Comparison of ENCODE assay signal across 9 mouse cellular contexts in the genomic region with DNA sequence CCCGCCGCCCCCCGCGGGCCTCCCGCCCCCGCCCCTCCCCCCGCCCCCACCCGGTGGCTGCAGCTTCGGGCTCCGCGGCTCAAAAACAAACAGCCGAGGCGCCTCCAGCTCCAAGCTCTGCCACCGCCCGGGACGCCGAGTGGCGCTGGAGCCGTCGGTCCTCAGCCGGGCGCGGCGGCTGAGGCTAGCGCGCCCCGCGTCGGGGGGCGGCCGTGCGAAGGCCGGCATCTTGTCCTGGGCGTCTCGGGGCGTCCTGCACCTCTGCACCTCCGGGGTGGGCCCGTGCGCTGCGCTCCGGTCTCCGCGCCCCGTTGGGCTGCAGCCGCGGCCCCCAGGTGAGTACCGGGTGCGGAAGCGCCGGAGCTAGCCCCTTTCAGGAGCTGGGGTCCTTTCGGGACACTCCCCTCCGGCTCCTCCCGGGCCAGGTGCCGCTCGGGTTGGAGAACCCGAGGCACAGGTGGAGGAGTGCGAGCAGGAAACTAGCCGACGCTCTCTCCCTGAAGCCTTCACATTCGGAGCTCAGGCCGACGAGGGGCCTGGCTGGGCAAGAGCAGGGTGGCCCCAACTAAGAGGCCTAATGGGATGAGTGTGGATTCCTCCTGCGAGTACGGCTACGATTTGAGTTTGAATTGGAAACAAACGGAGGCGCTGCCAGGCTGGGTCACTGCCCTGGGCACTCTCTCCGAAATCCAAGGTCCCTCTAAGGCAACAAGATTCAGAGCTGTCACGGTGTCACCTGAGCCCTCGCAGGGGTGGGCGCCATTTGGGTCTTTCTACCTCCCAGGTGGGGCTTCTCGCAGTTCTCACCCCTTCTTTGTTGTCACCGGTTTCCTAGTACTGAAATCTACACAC. TPM values are rescaled to one million over a fixed set of nuclear protein-coding genes. Genes with fewer than 3 reads are reported as not detected.
A peak's percentile ranks its signal among the peaks of the same experiment; 100 is the strongest.
DNase-seq lines count a peak whose midpoint lies in the region; ATAC-seq lines count a peak whose summit lies in the region.
"Had no signal": no experiment of that assay in that cellular context is flagged by ENCODE, and none has a peak within 500 bp of the region (broad histone marks: within the 10 kb centered on the region; RNA-seq: fewer than 3 reads in every experiment).

No protein-coding gene starts in this region.

- no peaks in the 10 kb centered on the region for H3K9me3 ChIP-seq in embryonic facial prominence, embryonic 13.5 days
- H3K9me3 ChIP-seq in hindbrain, embryonic 16.5 days (ENCODE audit: control insufficient read depth, low read length): no peaks in the 10 kb centered on the region
- H3K9me3 ChIP-seq in midbrain, embryonic 13.5 days: no peaks in the 10 kb centered on the region

- peak overlapping the region; percentile 98 for H3K27ac ChIP-seq in embryonic facial prominence, embryonic 13.5 days
- H3K27ac ChIP-seq in hindbrain, embryonic 16.5 days (ENCODE audit: low read depth, low read length): peak overlapping the region; percentile 79; the same call in 1 of the 2 replicates
- peak overlapping the region; percentile 30 for H3K27ac ChIP-seq in midbrain, embryonic 13.5 days

- H3K9ac ChIP-seq in embryonic facial prominence, embryonic 13.5 days: peak overlapping the region; percentile 92
- peak overlapping the region; percentile 49 for H3K9ac ChIP-seq in hindbrain, embryonic 16.5 days (ENCODE audit: low read depth, low read length)
- H3K9ac ChIP-seq in midbrain, embryonic 13.5 days (replicated peaks): peak overlapping the region; percentile 62

- H3K36me3 ChIP-seq in embryonic facial prominence, embryonic 13.5 days: no peaks in the 10 kb centered on the region
- H3K36me3 ChIP-seq in hindbrain, embryonic 16.5 days (ENCODE audit: control insufficient read depth, insufficient read depth, low read length): no peaks in the 10 kb centered on the region
- no peaks in the 10 kb centered on the region for H3K36me3 ChIP-seq in midbrain, embryonic 13.5 days

- no peak for ATAC-seq in embryonic facial prominence, embryonic 13.5 days (ENCODE audit: insufficient number of reproducible peaks, insufficient read depth, low FRiP score, low TSS enrichment, low read depth)
- ATAC-seq in hindbrain, embryonic 16.5 days: no peak
- ATAC-seq in midbrain, embryonic 13.5 days: no peak
- ATAC-seq in megakaryocyte, adult 5-6 weeks (ENCODE audit: poor library complexity, severe bottlenecking): no peak

- H3K4me2 ChIP-seq in embryonic facial prominence, embryonic 13.5 days: peak overlapping the region; percentile 83
- H3K4me2 ChIP-seq in hindbrain, embryonic 16.5 days (ENCODE audit: low read length): peak overlapping the region; percentile 61
- peak overlapping the region; percentile 76 for H3K4me2 ChIP-seq in midbrain, embryonic 13.5 days (replicated peaks)

- under 1% methylated on average over 63 of the region's 73 CpGs for WGBS in embryonic facial prominence, embryonic 13.5 days
- 1% methylated on average over 50 of the region's 73 CpGs for WGBS in hindbrain, embryonic 16.5 days
- WGBS in midbrain, embryonic 13.5 days: under 1% methylated on average over 61 of the region's 73 CpGs

- H3K4me3 ChIP-seq in embryonic facial prominence, embryonic 13.5 days: peak overlapping the region; percentile 75
- H3K4me3 ChIP-seq in hindbrain, embryonic 16.5 days (ENCODE audit: low read length): peak overlapping the region; percentile 49
- peak overlapping the region; percentile 50 for H3K4me3 ChIP-seq in midbrain, embryonic 13.5 days (replicated peaks)

- DNase-seq in adrenal gland, postnatal 10 days: peak; percentile 20
- DNase-seq in adrenal gland, postnatal 4 days (ENCODE audit: low spot score in 2 of 2): no peak
- no peak for DNase-seq in left cerebral cortex, adult 18-20 months (ENCODE audit: low spot score in 2 of 2)
- DNase-seq in gastrocnemius, postnatal 10 days: no peak

- peaks cover 61% of the 10 kb centered on the region for H3K4me1 ChIP-seq in embryonic facial prominence, embryonic 13.5 days
- H3K4me1 ChIP-seq in hindbrain, embryonic 16.5 days (ENCODE audit: control insufficient read depth, insufficient read depth, low read depth, low read length): peaks cover 16% of the 10 kb centered on the region
- H3K4me1 ChIP-seq in midbrain, embryonic 13.5 days (replicated peaks): peaks cover 63% of the 10 kb centered on the region

- peaks cover 89% of the 10 kb centered on the region for H3K27me3 ChIP-seq in embryonic facial prominence, embryonic 13.5 days
- peaks cover 52% of the 10 kb centered on the region for H3K27me3 ChIP-seq in hindbrain, embryonic 16.5 days (replicated peaks; ENCODE audit: control insufficient read depth, insufficient read depth, low read length)
- H3K27me3 ChIP-seq in midbrain, embryonic 13.5 days: peaks cover 95% of the 10 kb centered on the region

RNA-seq across cellular contexts. Expression of gene Prdm16, which starts 1.0 kb away (rescaled TPM):
- 10 to 100 TPM in 1 of 2 experiments, 1 to 10 TPM in 1; 9.0 to 17.8 TPM for total RNA-seq in adrenal gland, postnatal 10 days (2021)
- total RNA-seq in adrenal gland, postnatal 4 days (2021): 10 to 100 TPM; 10.3 to 17.3 TPM
- polyA plus RNA-seq in embryonic facial prominence, embryonic 13.5 days (2015; fragmentation: Nextera tagmentation; extraction: Ambion mirVana): 39.0 and 46.0 TPM in 2 replicates
- polyA plus RNA-seq in hindbrain, embryonic 16.5 days (2015; fragmentation: Nextera tagmentation; extraction: Ambion mirVana): 12.6 and 14.3 TPM in 2 replicates
- polyA plus RNA-seq in midbrain, embryonic 13.5 days (2015; fragmentation: Nextera tagmentation; extraction: Ambion mirVana): 8.7 and 12.5 TPM in 2 replicates
- total RNA-seq in left cerebral cortex, adult 18-20 months (2021): 1 to 10 TPM; 8.3 to 8.8 TPM
- 0.85 and 1.0 TPM in 2 replicates for total RNA-seq in megakaryocyte, adult 5-6 weeks (2015)
- total RNA-seq in megakaryocyte, adult 5-6 weeks (2017): 0.73 and 2.4 TPM in 2 replicates
- total RNA-seq in gastrocnemius, postnatal 10 days (2021): 1 to 10 TPM; 2.7 to 4.1 TPM

RNA-seq across cellular contexts. Expression of gene Actrt2, which starts 30.0 kb away (rescaled TPM):
- not detected for total RNA-seq in adrenal gland, postnatal 10 days (2021)
- not detected for total RNA-seq in adrenal gland, postnatal 4 days (2021)
- polyA plus RNA-seq in embryonic facial prominence, embryonic 13.5 days (2015; fragmentation: Nextera tagmentation; extraction: Ambion mirVana): not detected in 2 replicates
- polyA plus RNA-seq in hindbrain, embryonic 16.5 days (2015; fragmentation: Nextera tagmentation; extraction: Ambion mirVana): not detected in 2 replicates
- not detected in 2 replicates for polyA plus RNA-seq in midbrain, embryonic 13.5 days (2015; fragmentation: Nextera tagmentation; extraction: Ambion mirVana)
- total RNA-seq in left cerebral cortex, adult 18-20 months (2021): not detected
- total RNA-seq in megakaryocyte, adult 5-6 weeks (2015): not detected in 2 replicates
- not detected in 2 replicates for total RNA-seq in megakaryocyte, adult 5-6 weeks (2017)
- total RNA-seq in gastrocnemius, postnatal 10 days (2021): not detected
- polyA plus RNA-seq: brain, embryonic 14.5 days had no signal

Comparison
In these comparisons a context has a peak if more than half of its experiments do, and no peak if none do; other contexts are left out.
1. H3K27ac ChIP-seq: peak in every context shown above with its lines; median percentile 98 in embryonic facial prominence, embryonic 13.5 days; 79 in hindbrain, embryonic 16.5 days; 30 in midbrain, embryonic 13.5 days.